Mouse (Mus musculus): Measurements from ENCODE around the gene Nxph4. TPM values are rescaled to one million over a fixed set of nuclear protein-coding genes. Genes with fewer than 3 reads are reported as not detected.

Nxph4 gene
- total and polyA plus RNA-seq, 3 experiments: 0.11 to 0.40 TPM; not detected in 1

GRCm38 (mm10) chr10:127537854-127538583 is 3.7 kb upstream of the Nxph4 start:
- DNase-seq (ENCODE audit: low spot score) (peak; percentile 66), ATAC-seq (ENCODE audit: extremely low read depth, insufficient number of reproducible peaks, low FRiP score, poor library complexity, severe bottlenecking) (peak; percentile 34; the same call in 1 of the 2 replicates)
- Histone ChIP-seq H3K36me3 (replicated peaks) (no peaks in the 10 kb centered on the region), H3K4me1 (ENCODE audit: insufficient read depth, low read depth, low read length) (peaks cover 46% of the 10 kb centered on the region), H3K4me3 (ENCODE audit: low read depth, low read length) (no peak overlapping the region), H3K9me3 (replicated peaks) (no peaks in the 10 kb centered on the region), H3K27me3 (ENCODE audit: insufficient read depth, low read length) (peaks cover 84% of the 10 kb centered on the region)
- TF ChIP-seq CTCF (IDR thresholded peaks at IDR 0.05; ENCODE audit: low read depth, low read length): peak; percentile 99
- no peak for TF ChIP-seq GATA1 (IDR thresholded peaks at IDR 0.05; ENCODE audit: borderline replicate concordance, low read length)

GRCm38 (mm10) chr10:127536586-127537314 is 2.4 kb upstream of the Nxph4 start:
- TF ChIP-seq GATA2 (IDR thresholded peaks at IDR 0.05; ENCODE audit: borderline replicate concordance, low read depth, low read length) (no peak), TAL1 (conservative IDR thresholded peaks at IDR 0.05; ENCODE audit: low read depth, low read length) (no peak)
- no peak for DNase-seq (ENCODE audit: low spot score)
- no peak for ATAC-seq (ENCODE audit: extremely low read depth, insufficient number of reproducible peaks, low FRiP score, poor library complexity, severe bottlenecking)
- H3K4me3 ChIP-seq (ENCODE audit: low read depth, low read length): no peak overlapping the region
- peaks cover 84% of the 10 kb centered on the region for H3K27me3 ChIP-seq (ENCODE audit: insufficient read depth, low read length)
- peaks cover 46% of the 10 kb centered on the region for H3K4me1 ChIP-seq (ENCODE audit: insufficient read depth, low read depth, low read length)
- no peaks in the 10 kb centered on the region for H3K9me3 ChIP-seq (replicated peaks)
- no peaks in the 10 kb centered on the region for H3K36me3 ChIP-seq (replicated peaks)

GRCm38 (mm10) chr10:127534929-127535384 is 598 bp upstream of the Nxph4 start:
- no peak for ATAC-seq (ENCODE audit: extremely low read depth, insufficient number of reproducible peaks, low FRiP score, poor library complexity, severe bottlenecking)
- H3K9me3 ChIP-seq (replicated peaks): no peaks in the 10 kb centered on the region
- H3K36me3 ChIP-seq (replicated peaks): no peaks in the 10 kb centered on the region
- TF ChIP-seq POLR2AphosphoS5 (IDR thresholded peaks at IDR 0.05; ENCODE audit: insufficient replicate concordance, low read depth, low read length): no peak
- peak overlapping the region; percentile 44; the same call in 1 of the 2 replicates for H3K4me3 ChIP-seq (ENCODE audit: low read depth, low read length)
- peaks cover 84% of the 10 kb centered on the region for H3K27me3 ChIP-seq (ENCODE audit: insufficient read depth, low read length)
- DNase-seq (ENCODE audit: low spot score): no peak
- H3K4me1 ChIP-seq (ENCODE audit: insufficient read depth, low read depth, low read length): peaks cover 49% of the 10 kb centered on the region

GRCm38 (mm10) chr10:127531548-127531947 is 2.8 kb downstream of the Nxph4 start:
- no peak overlapping the region for H3K4me3 ChIP-seq (ENCODE audit: low read depth, low read length)
- no peak for ATAC-seq (ENCODE audit: extremely low read depth, insufficient number of reproducible peaks, low FRiP score, poor library complexity, severe bottlenecking)
- no peaks in the 10 kb centered on the region for H3K36me3 ChIP-seq (replicated peaks)
- DNase-seq (ENCODE audit: low spot score): no peak
- H3K4me1 ChIP-seq (ENCODE audit: insufficient read depth, low read depth, low read length): peaks cover 31% of the 10 kb centered on the region
- H3K9me3 ChIP-seq (replicated peaks): peaks cover 13% of the 10 kb centered on the region
- no peak for TF ChIP-seq POLR2AphosphoS5 (IDR thresholded peaks at IDR 0.05; ENCODE audit: insufficient replicate concordance, low read depth, low read length)
- TF ChIP-seq GATA2 (IDR thresholded peaks at IDR 0.05; ENCODE audit: borderline replicate concordance, low read depth, low read length): no peak
- no peak for TF ChIP-seq CTCF (IDR thresholded peaks at IDR 0.05; ENCODE audit: low read depth, low read length)
- TF ChIP-seq TAL1 (conservative IDR thresholded peaks at IDR 0.05; ENCODE audit: low read depth, low read length): no peak
- TF ChIP-seq GATA1 (IDR thresholded peaks at IDR 0.05; ENCODE audit: borderline replicate concordance, low read length): no peak
- peaks cover 99% of the 10 kb centered on the region for H3K27me3 ChIP-seq (ENCODE audit: insufficient read depth, low read length)

GRCm38 (mm10) chr10:127530945-127531344 is 3.4 kb downstream of the Nxph4 start:
- no peaks in the 10 kb centered on the region for H3K36me3 ChIP-seq (replicated peaks)
- DNase-seq (ENCODE audit: low spot score) (no peak), ATAC-seq (ENCODE audit: extremely low read depth, insufficient number of reproducible peaks, low FRiP score, poor library complexity, severe bottlenecking) (no peak)
- peaks cover 99% of the 10 kb centered on the region for H3K27me3 ChIP-seq (ENCODE audit: insufficient read depth, low read length)
- peaks cover 18% of the 10 kb centered on the region for H3K9me3 ChIP-seq (replicated peaks)
- peaks cover 28% of the 10 kb centered on the region for H3K4me1 ChIP-seq (ENCODE audit: insufficient read depth, low read depth, low read length)
- no peak overlapping the region for H3K4me3 ChIP-seq (ENCODE audit: low read depth, low read length)
- TF ChIP-seq GATA2 (IDR thresholded peaks at IDR 0.05; ENCODE audit: borderline replicate concordance, low read depth, low read length) (no peak), TAL1 (conservative IDR thresholded peaks at IDR 0.05; ENCODE audit: low read depth, low read length) (no peak), POLR2AphosphoS5 (IDR thresholded peaks at IDR 0.05; ENCODE audit: insufficient replicate concordance, low read depth, low read length) (no peak), GATA1 (IDR thresholded peaks at IDR 0.05; ENCODE audit: borderline replicate concordance, low read length) (no peak), CTCF (IDR thresholded peaks at IDR 0.05; ENCODE audit: low read depth, low read length) (no peak)

- Histone ChIP-seq H3K4me3 (ENCODE audit: low read depth, low read length) (no peak overlapping the region), H3K27me3 (ENCODE audit: insufficient read depth, low read length) (peaks cover 82% of the 10 kb centered on the region), H3K9me3 (replicated peaks) (peaks cover 18% of the 10 kb centered on the region), H3K36me3 (replicated peaks) (no peaks in the 10 kb centered on the region), H3K4me1 (ENCODE audit: insufficient read depth, low read depth, low read length) (peaks cover 33% of the 10 kb centered on the region)
- ATAC-seq (ENCODE audit: extremely low read depth, insufficient number of reproducible peaks, low FRiP score, poor library complexity, severe bottlenecking) (no peak), DNase-seq (ENCODE audit: low spot score) (no peak)
- no peak for TF ChIP-seq CTCF (IDR thresholded peaks at IDR 0.05; ENCODE audit: low read depth, low read length)
- TF ChIP-seq GATA2 (IDR thresholded peaks at IDR 0.05; ENCODE audit: borderline replicate concordance, low read depth, low read length): no peak
- no peak for TF ChIP-seq TAL1 (conservative IDR thresholded peaks at IDR 0.05; ENCODE audit: low read depth, low read length)
- TF ChIP-seq GATA1 (IDR thresholded peaks at IDR 0.05; ENCODE audit: borderline replicate concordance, low read length): no peak
- no peak for TF ChIP-seq POLR2AphosphoS5 (IDR thresholded peaks at IDR 0.05; ENCODE audit: insufficient replicate concordance, low read depth, low read length)
These were observed 6.9 kb downstream of the Nxph4 start for GRCm38 (mm10) chr10:127527481-127527880.

All from G1E (cell line).